Mouse (Mus musculus) heart, postnatal 36 days (tissue): ENCODE results near the gene Tldc1. TPM values are rescaled to one million over a fixed set of nuclear protein-coding genes. Genes with fewer than 3 reads are reported as not detected.

Experiments used
- DNase-seq, 2 experiments: peaks; one replicate each; pipeline ENCODE4 v3.0.0; 2021 to 2022
- intact Hi-C: fragments of 180-260 bp; cut with DNase I; formaldehyde crosslinking; loops from one replicate; pipeline ENCODE4 v1.15.1; 2025
- total RNA-seq, 2 experiments: library from RNA; stranded (reverse); gene quantifications; 2 replicates each; pipeline ENCODE4 v1.2.3; 2021

Gene Tldc1
- total RNA-seq, 2 experiments from 2014 or later: 11.1 to 13.3 TPM

- DNase-seq: peak; percentile 80 to 82
- intact Hi-C loops: loop anchor here (1.0 kb wide), 2 partner anchors 80 to 93 kb away; no protein-coding TSS in a partner anchor
Observed at GRCm38 (mm10) chr8:119779013-119779737, 959 bp upstream of the Tldc1 start.

- DNase-seq: no peak
- intact Hi-C loops: no loop called here
Observed at GRCm38 (mm10) chr8:119777765-119778164, 451 bp downstream of the Tldc1 start.

- intact Hi-C loops: no loop called here
- no peak for DNase-seq
Observed at GRCm38 (mm10) chr8:119776668-119777245, 1.5 kb downstream of the Tldc1 start.

- intact Hi-C loops: no loop called here
- no peak for DNase-seq
Observed at GRCm38 (mm10) chr8:119765761-119766444, 12.3 kb downstream of the Tldc1 start.

DNA sequence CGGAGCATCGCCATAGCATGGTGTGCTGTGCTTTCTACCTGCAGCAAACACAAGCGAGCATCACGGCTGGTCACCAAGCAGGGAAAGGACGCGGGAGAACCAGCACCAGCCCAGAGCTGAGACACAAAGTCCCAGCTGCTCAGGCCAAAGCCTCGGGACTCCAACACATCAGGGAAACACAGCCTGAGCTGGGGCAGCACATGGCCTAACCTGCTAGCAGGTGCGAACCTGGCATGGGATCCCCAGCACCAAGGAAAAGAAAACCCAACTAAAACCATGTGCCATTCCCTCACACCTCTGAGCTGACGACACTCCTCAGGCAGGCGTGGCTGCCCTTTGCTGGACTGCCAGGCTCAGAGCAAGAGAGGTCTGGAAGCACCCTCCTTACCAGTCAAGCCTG, 12.9 kb downstream of the Tldc1 start:
- intact Hi-C loops: no loop called here

GRCm38 (mm10) chr8:119762226-119763220, 15.7 kb downstream of the Tldc1 start:
- intact Hi-C loops: no loop called here
- DNase-seq: no peak

More for the DNA sequence above, 12.9 kb downstream of the Tldc1 start:
- no peak for DNase-seq

- no peak for DNase-seq
- intact Hi-C loops: no loop called here
Observed at GRCm38 (mm10) chr8:119761692-119762091, 16.5 kb downstream of the Tldc1 start.

DNA sequence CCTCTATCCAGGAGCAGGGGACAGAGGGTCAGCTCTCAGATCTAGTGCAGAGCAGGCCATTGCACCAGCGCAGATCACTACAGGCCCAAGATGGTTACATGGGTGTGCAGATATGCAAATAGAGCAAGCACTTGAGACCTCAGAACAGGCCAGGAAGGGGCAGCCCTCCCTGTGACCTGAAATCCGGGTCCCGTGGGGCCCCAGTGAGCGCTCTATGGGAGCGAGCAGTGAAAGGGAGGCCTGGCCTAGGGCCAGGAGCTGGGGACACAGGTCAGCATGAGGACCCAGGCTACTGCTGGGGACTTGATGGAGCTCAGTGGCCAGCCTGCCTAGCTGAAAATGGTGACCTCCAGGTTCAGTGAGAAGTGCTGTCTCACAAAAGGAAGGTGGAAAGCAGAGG, 21.7 kb downstream of the Tldc1 start:
- intact Hi-C loops: no loop called here
- no peak for DNase-seq

DNA sequence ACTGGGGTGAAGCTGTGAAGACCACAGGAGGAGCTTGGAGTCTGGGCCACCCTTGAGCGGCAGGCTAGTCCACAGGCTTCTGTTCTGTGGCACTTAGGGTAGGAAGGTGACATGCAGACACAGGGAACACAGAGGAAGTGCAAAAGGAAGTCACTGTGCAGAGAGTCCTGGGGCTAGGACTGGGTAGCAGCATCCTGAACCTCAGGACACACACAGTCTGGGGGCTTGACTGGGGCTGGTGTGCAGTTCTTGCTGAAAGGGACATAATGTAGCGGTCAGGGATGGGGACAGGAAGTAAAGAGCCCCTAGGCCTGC, 22.1 kb downstream of the Tldc1 start:
- no peak for DNase-seq
- intact Hi-C loops: no loop called here

- DNase-seq: no peak
- intact Hi-C loops: no loop called here
Observed at GRCm38 (mm10) chr8:119755238-119756146, 22.7 kb downstream of the Tldc1 start.

DNA sequence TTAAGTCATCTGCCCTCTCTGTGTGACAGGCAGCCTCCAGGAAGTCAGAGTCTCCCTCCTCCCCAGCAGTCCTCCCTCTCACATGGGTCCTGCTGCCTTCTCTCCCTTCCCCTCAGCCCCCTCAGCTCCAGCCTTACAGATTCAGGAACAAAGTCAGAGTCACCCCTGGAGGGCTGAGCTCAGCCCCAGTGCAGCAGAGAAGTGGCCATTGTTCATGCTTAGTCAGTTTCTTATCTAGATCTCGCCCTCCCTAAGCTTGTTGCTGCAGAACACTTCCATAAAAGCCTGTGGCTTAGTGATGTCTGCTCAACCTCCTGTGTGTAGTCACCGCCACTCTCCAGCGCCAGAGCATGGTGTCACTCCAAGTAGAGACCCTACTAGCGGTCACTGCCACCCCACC, 33.6 kb downstream of the Tldc1 start:
- intact Hi-C loops: no loop called here

DNA sequence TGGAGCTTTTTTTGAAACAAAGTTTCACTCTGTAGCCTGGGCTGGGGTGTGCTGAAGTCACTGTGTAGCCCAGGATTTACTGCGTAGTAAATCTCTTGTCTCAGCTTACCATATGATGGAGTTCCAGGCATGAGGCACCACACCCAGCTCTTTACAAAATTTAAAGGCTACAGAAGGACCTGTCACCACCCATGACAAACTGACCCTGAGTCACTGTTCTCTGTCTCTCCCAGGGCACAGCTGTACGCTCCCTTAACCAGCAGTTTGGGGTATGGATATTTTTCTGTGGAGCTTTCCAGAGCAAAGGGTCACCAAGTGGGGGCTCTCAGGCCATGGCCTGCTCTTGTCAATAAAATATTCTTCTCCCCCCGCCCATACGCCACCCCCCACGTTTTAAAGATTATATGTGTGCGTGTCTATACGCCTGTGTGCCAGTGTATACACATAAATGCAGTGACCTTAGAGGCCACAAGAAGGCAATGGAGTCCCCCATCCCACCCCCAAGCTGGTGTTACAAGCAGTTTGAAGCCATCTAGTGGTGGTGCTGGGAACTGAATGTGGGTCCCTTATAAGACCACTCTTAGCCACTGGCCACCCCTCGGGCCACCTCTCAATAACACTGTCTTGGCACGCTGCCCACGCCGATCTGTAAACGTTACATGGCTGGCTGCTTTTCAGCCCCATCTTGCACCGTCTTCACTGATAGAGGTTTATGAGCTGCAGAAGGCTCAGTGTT, 34.8 kb downstream of the Tldc1 start:
- intact Hi-C loops: no loop called here
- peak; percentile 29 to 56 for DNase-seq

More for the DNA sequence above, 33.6 kb downstream of the Tldc1 start:
- no peak for DNase-seq

GRCm38 (mm10) chr8:119742409-119742808, 35.8 kb downstream of the Tldc1 start:
- intact Hi-C loops: no loop called here
- peak in 1 of 2 experiments; percentile 16 for DNase-seq

DNA sequence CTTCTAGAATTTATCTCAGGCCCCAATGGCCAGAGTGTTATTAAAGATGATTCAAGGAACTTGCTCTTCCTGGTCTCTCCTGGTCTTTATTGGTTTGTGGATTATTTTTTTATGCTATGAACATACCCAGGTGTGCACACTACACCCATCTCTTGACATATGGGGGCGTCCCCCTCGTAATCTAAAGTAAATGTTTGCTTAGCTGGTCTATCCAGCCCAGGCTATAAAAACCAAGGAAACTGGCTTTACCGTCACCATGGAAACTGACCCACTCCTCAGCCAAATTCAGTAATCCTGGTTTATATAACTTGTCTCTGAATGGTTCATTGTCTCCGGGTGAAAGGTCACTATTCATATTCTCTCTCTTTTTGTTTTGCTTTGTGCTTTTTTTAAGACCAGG, 37.6 kb downstream of the Tldc1 start:
- no peak for DNase-seq
- intact Hi-C loops: no loop called here

GRCm38 (mm10) chr8:119738129-119738907, 39.9 kb downstream of the Tldc1 start:
- no peak for DNase-seq
- intact Hi-C loops: no loop called here

DNA sequence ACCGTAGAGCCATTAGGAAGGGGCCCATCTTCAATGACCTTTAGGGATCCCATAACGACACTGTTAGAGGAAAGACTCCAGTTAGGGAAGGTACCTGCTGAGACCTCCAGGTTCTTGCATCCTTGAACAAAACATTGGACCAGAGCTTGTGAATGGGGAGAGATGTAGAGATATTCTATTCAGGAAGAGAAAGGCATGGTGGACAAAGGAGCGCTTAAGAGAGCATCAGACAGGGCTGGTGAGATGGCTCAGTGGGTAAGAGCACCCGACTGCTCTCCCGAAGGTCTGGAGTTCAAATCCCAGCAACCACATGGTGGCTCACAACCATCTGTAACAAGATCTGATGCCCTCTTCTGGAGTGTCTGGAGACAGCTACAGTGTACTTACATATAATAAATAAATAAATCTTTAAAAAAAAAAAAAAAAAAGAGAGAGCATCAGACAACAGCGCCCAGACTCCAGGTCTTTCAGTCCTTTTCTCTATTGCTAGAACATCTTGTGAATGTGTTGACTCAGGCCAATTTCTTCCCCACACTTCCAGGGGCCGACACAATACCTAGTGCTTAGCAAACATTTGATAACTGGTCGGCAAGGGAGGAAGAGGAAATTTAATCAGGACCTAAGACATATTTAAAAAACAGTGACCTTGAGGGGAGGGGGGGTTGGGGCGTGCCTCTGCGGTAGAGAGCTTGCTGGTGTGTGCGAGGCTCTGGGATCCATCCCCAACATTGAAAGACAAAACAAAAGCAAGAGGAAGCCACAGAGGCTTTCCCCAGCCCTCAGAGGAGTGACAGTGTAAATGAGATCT, 40.9 kb downstream of the Tldc1 start:
- DNase-seq: no peak
- intact Hi-C loops: no loop called here

- no peak for DNase-seq
- intact Hi-C loops: no loop called here
Observed at GRCm38 (mm10) chr8:119736348-119736917, 41.8 kb downstream of the Tldc1 start.
